Mouse (Mus musculus) c-Kit-positive CD71-negative TER-119-negative erythroid progenitor cells, embryonic 14.5 days (primary cell): ENCODE data around the gene Glis1.
"Not testable (repeated sequence)": the region's sequence is repeated elsewhere in the genome, so short reads cannot be mapped to it uniquely, and the experiment has no call there.

Source experiments
- DNase-seq: peaks from one replicate; pipeline ENCODE4 v3.0.0-alpha.2; 2013; ENCODE audit warnings: low read depth

Glis1 gene

GRCm38 (mm10) chr4:107580883-107581282 lies 146.5 kb downstream of the Glis1 start:
- DNase-seq = no peak

- DNase-seq = no peak
Measured at GRCm38 (mm10) chr4:107586391-107586790, 152.0 kb downstream of the Glis1 start.

GRCm38 (mm10) chr4:107588637-107589036 lies 154.2 kb downstream of the Glis1 start:
- no peak for DNase-seq

- DNase-seq = no peak
Measured at GRCm38 (mm10) chr4:107589046-107589445, 154.7 kb downstream of the Glis1 start.

GRCm38 (mm10) chr4:107590805-107591534 lies 156.6 kb downstream of the Glis1 start:
- DNase-seq = no peak

GRCm38 (mm10) chr4:107593426-107593825 lies 159.0 kb downstream of the Glis1 start:
- no peak for DNase-seq

GRCm38 (mm10) chr4:107597226-107597897 lies 163.0 kb downstream of the Glis1 start:
- DNase-seq = no peak

- no peak for DNase-seq
Measured at GRCm38 (mm10) chr4:107597898-107598580, 163.6 kb downstream of the Glis1 start.

GRCm38 (mm10) chr4:107598581-107598958 lies 164.2 kb downstream of the Glis1 start:
- not testable (repeated sequence) for DNase-seq

- no peak for DNase-seq
Measured at GRCm38 (mm10) chr4:107602284-107602683, 167.9 kb downstream of the Glis1 start.

GRCm38 (mm10) chr4:107602787-107603186 lies 168.4 kb downstream of the Glis1 start:
- no peak for DNase-seq

GRCm38 (mm10) chr4:107603208-107603607 lies 168.8 kb downstream of the Glis1 start:
- DNase-seq = no peak

- DNase-seq = peak; percentile 65
Measured at GRCm38 (mm10) chr4:107605964-107606602, 171.7 kb downstream of the Glis1 start.

- no peak for DNase-seq
Measured at GRCm38 (mm10) chr4:107609775-107610174, 175.4 kb downstream of the Glis1 start.

GRCm38 (mm10) chr4:107611888-107612650 lies 177.7 kb downstream of the Glis1 start:
- DNase-seq = no peak

- DNase-seq = no peak
Measured at GRCm38 (mm10) chr4:107617596-107618230, 183.3 kb downstream of the Glis1 start.

GRCm38 (mm10) chr4:107619487-107619886 lies 185.1 kb downstream of the Glis1 start:
- DNase-seq = no peak

- DNase-seq = no peak
Measured at GRCm38 (mm10) chr4:107621366-107621765, 187.0 kb downstream of the Glis1 start.

- no peak for DNase-seq
Measured at GRCm38 (mm10) chr4:107622296-107622695, 187.9 kb downstream of the Glis1 start.

GRCm38 (mm10) chr4:107623916-107624315 lies 189.5 kb downstream of the Glis1 start:
- DNase-seq = no peak

GRCm38 (mm10) chr4:107624951-107625350 lies 190.6 kb downstream of the Glis1 start:
- DNase-seq = no peak
